Mouse (Mus musculus): ENCODE results near the gene Adpgk.
"Not testable (repeated sequence)": the region's sequence is repeated elsewhere in the genome, so short reads cannot be mapped to it uniquely, and the experiment has no call there.

Gene Adpgk

DNA sequence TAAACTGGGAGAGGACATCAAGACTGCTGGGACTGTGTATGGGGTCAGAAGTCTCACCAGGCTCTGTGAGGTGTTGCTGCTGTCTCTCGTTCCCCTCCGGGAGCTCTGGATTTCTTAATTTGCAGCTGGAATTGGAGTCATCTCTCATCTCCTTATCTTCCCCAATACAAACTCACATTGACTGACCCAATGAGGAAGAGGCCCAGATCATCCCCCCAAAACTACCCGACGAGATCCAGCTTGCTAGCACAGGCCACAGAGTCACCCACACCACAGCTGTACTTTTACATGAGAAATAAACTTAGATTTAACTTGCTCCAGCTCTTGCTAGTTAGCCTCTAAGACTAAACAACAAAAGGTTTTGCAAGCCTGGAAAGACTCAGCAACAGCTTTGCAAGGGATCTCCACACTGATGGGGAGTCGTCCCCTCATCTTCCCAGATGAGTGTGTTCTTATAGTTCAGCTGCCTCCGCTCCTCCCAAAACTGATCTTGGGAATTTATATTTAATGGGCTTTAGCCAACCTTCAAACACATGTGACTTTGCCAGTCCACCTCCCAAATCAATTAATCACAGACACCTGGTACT lies 1.7 kb upstream of the Adpgk start:
- DNase-seq (ENCODE audit: low spot score): no peak

- DNase-seq (ENCODE audit: low spot score): no peak
Observed at GRCm38 (mm10) chr9:59291688-59292492, 532 bp downstream of the Adpgk start.

- no peak for DNase-seq (ENCODE audit: low spot score)
Observed at GRCm38 (mm10) chr9:59292493-59292875, 1.1 kb downstream of the Adpgk start.

DNA sequence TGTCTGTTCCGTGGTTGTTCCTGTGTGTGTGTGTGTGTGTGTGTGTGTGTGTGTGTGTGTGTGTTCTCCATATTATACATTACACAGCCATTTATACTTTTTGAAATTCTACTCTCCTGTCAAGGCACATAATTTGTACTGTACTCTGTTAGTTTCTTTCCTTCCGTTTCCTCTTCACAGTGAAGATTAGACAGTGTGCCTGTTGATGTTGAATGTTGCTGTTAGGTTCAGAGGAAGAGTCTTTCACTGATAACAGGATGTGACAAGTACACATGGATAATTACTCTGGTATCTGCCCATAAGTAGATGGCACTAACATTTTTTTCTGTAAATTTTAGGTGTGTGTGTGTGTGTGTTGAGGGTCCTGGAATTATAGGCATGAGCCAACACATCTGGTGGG lies 5.1 kb downstream of the Adpgk start:
- DNase-seq (ENCODE audit: low spot score): no peak

- DNase-seq (ENCODE audit: low spot score): no peak
Observed at GRCm38 (mm10) chr9:59307890-59308289, 16.5 kb downstream of the Adpgk start.

DNA sequence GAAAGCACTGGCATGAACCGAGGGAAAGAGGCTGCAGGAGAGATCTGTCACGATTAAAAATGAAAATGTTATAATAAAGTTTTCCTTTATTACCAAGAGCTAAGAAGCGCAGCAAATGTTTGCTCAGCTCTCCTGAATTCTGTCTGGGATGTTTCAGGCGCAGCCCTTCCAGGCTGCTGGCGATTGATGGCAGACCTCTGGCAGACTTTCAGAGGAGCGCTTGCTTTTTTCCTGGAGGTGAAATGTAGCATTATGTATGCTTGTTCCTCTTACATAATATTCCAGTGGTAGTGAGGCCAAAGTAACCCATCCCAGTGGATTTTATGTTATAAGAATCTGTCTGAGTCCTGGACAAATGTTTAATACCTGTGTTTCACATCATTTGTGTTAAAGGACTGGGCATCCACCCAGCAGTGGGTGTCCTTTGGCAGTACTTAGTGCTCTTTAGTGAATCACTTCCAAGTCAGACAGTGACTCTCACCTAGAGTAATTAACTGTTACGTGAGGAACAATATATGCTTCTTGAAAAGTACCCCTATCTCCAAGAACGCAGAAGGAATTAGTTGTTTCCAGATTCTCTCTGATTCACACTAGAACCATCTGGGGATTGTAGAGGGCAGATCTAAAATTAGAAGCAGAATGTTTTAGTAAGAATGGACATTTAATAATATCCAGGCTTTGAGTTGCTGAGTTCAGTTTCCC lies 19.4 kb downstream of the Adpgk start:
- DNase-seq (ENCODE audit: low spot score): no peak

GRCm38 (mm10) chr9:59311284-59311670 lies 19.9 kb downstream of the Adpgk start:
- DNase-seq (ENCODE audit: low spot score): no peak

GRCm38 (mm10) chr9:59316206-59316605 lies 24.8 kb downstream of the Adpgk start:
- DNase-seq (ENCODE audit: low spot score): no peak

DNA sequence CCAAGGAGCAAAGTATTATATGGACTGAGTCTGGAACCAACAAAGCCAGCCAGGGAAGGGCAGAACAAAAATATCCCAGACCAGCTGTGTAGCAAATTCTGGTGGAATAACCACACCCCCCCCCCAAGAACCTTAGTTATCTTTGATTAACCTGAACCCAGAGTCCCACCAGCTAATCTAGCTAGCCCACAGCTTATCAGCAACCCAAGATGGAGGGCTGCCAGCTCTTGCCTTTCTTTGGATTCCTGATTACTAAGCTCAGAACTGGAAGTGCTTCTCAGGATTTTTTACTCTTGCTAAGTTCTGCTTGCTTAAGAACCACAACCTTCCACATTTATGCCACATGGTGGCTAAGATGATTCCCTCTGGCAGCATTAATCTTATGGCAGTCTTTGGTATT lies 33.0 kb downstream of the Adpgk start:
- DNase-seq (ENCODE audit: low spot score): no peak

DNA sequence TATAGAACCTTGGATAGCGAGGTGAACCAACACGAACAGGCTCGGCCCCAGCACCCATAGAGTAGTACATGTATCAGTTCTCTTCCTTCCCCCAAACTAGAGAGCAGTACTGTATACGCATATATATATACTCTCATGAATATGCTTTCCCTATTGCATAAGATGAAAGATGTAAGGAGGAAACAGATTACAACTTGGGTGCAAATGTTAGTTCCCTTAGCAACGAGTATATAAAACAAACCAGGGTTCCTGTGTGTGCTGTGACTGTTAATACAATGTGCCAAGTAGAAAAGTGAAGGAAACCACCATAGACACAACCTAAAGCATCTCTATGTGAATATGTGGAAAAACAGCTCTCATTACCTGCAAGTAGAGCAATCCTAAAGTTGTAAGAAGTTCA lies 38.7 kb downstream of the Adpgk start:
- no peak for DNase-seq (ENCODE audit: low spot score)

DNA sequence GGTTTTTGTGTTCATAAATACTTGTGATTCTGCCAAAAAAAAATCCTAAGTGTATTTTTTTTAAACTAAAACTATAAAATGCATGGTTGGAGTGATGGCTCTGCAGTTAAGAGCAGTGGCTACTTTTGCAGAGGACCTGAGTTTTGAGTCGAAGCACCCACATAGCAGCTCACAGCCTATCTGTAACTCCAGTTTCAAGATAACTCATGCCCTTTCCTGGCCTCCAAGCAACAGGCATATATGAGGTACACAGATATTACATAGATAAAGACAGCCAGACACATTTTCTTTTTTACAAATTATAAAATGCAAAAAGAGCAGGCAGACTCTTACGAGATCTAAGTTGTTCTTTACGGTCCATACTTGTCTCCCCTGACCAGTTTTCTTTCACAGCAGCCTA lies 45.2 kb downstream of the Adpgk start:
- no peak for DNase-seq (ENCODE audit: low spot score)

- no peak for DNase-seq (ENCODE audit: low spot score)
Observed at GRCm38 (mm10) chr9:59337889-59338288, 46.5 kb downstream of the Adpgk start.

GRCm38 (mm10) chr9:59338411-59338810 lies 47.1 kb downstream of the Adpgk start:
- DNase-seq (ENCODE audit: low spot score): no peak

DNA sequence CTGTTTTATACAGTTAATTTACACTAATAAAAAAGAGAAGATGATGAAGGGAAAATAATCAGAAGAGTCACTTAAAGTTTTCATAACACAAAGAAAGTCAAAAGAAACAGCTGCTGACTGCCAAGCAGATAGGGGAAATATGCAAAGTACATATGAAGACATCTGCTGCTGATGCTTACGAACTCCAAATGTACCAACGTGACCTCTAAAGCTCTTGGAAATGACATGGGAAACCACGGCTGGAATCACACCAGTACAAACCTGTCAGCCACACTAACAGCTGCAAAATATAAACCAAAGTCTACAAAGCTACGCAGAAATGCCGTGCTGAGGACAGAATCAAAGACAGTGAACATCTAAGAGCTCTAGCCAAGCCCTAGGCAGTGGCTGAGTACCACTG lies 47.7 kb downstream of the Adpgk start:
- no peak for DNase-seq (ENCODE audit: low spot score)

GRCm38 (mm10) chr9:59340002-59340401 lies 48.6 kb downstream of the Adpgk start:
- DNase-seq (ENCODE audit: low spot score): peak; percentile 6

DNA sequence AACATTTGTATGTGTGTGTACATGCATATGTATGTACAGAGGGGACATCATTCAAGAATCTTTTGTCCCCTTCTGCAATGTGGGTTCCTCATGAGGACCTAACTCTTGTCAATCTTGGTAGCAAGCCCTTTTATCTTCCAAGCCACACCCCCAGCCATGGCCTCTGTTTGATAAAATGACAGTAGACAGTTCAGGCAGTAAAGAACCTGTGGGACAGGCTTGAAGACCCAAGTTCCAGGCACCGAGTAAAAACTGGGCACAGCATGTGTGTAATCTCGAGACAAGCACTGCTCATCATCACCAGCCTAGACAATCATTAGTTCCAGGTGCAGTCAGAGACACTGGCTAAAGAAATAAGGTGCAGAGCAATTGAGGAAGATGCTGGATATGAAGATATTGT lies 54.8 kb downstream of the Adpgk start:
- DNase-seq (ENCODE audit: low spot score): no peak

DNA sequence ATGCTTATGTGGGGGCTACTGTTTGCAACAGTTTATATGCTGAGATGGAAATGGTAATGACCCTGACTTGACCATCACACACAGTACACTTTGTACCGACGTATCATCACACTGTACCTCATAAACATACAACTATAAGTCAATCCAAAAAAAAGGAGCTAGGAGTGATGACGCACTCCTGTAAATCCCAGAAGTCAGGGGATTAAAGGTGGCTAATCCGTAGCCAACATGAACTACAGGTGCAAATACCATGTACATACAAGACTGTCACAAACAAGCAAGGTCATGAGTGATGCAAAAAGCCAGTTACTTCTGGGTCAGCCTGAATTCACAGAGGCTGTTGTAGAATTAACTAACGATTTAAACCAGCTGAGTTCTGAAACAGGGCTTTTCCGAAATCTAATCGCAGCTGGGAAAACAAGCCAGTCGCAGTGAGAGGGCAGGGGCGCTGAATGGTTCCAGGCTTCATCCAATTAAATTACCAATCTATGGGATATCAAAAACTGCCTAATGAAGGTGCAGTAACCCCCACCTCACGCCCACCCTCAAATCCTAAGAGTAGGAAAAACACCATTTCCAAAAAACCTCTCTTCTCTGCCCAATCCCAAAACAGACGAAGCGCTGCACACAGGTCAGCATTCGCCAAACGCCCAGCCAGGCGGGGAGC lies 61.4 kb downstream of the Adpgk start:
- no peak for DNase-seq (ENCODE audit: low spot score)

GRCm38 (mm10) chr9:59353253-59353639 lies 61.9 kb downstream of the Adpgk start, which contains the start of gene Bbs4:
Gene Bbs4, minus strand, starts transcription at chr9:59353508.
- peak; percentile 91 for DNase-seq (ENCODE audit: low spot score)

GRCm38 (mm10) chr9:59358041-59358440 lies 66.7 kb downstream of the Adpgk start:
- DNase-seq (ENCODE audit: low spot score): not testable (repeated sequence)

- DNase-seq (ENCODE audit: low spot score): not testable (repeated sequence)
Observed at GRCm38 (mm10) chr9:59360487-59360886, 69.1 kb downstream of the Adpgk start.

GRCm38 (mm10) chr9:59369220-59369619 lies 77.9 kb downstream of the Adpgk start:
- DNase-seq (ENCODE audit: low spot score): no peak

GRCm38 (mm10) chr9:59369646-59370045 lies 78.3 kb downstream of the Adpgk start:
- DNase-seq (ENCODE audit: low spot score): no peak
